Mouse (Mus musculus) urinary bladder, postnatal 25 days (tissue): ENCODE data around the gene Dpysl5.
A peak's percentile ranks its signal among the peaks of the same experiment; 100 is the strongest.

ENCODE experiments used
- DNase-seq: peaks from one replicate; pipeline ENCODE4 v3.0.0; 2022; ENCODE audit warnings: low spot score

The Dpysl5 gene

DNA sequence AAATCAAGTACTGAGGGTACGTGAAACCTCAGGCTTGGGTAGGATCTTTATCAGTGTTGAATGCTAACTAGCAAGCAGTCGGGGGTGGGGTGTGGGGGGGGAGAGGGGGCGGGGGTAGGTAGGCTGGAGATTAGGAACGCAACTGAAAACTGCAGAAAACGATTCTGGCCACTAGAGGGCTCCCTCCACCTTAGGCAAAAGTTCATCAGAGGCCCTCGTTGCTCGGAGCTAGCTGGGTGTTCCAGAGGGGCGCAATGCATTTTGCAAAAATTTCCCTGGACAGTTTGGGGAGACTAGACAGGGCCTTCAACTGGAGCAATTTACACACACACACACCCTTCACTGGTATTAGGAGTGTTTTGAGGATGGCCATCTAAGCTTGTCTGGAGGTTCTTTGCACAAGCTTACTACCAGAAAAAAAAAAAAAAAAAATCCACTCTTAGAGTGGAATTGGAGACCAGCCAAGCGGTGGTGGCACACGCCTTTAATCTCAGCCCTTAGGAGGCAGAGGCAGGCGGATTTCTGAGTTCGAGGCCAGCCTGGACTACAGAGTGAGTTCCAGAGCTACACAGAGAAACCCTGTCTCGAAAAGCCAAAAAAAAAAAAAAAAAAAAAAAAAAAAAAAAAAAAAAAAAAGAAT lies 1.5 kb upstream of the Dpysl5 start:
- DNase-seq = peak; percentile 60

DNA sequence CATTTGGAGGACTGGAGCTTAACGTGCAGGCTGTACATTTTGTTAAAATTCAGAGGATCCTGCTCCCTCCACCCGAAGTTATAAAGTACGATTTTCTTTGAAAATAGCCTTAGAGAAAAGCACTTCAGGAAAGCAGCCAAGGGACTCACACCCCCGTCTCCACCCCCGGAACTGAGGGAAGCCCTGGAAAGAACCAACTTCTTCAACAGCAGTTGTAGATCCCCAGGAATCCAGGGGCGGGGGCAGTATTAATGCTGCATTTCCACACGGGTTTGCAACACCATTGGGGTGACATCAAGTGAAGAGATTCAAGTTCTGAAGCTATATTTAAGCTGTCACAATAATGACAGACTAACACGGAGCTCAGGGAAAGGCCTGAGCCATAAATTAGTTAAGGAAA lies 878 bp upstream of the Dpysl5 start:
- no peak for DNase-seq

DNA sequence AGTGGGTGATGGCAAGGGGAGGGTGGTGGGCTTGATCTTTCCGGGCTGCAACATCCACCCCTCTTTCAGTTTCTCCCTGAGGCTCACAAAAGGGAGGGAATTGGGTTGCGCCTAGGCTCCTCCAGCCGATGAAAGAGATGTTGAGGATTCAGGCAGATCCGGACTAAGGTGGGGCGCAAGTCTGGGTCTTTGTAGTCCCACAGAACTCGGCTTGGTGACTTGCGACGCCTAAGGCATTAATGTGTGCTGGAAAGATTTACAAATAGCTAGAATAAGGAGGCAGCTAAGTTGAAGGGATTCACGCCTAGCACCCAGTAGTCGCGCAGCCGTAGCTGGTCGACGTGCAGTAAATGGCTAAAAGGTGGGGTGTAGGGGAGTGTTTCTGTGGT lies 632 bp downstream of the Dpysl5 start:
- DNase-seq = no peak

DNA sequence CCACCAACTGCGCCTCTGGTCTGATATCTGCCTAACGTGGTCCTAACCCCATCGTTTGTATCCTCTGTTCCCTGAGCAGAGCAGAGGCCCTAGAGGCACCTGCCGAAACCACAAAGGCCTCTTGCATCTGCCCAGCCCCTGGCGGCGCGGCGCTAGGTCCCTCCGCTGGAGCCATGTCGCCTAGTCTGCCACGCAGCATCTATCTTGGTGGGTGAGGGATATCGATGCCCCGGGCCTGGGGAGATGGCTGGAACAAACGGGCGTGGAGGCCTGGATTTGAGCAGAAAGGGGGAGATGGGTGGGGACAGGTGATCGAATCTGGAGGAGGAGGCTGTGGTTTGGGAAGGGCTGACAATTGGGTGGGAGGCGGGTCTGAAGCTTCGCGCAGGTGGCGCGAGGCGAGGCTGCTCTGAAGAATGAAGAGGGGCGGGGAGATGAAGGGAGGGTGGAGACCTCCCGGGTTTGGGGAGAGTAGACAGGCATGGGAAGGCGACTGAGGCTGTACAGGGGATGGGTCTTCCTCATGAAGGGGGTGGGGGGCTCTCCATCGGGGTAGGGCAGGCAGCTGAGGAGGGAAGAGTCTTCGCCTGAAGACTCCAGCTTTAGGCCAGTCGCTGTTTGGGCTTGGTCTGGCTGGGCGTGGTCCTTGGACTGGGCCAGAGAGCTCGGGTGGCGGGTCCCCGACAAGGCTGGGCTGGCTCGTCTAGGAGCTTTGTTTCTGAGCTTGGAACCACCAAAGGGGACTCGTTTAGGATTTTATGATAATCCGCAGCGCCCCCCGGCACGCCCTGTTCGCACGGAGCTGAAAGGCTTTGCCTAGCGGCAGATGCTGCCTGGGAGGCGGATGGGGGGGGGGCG lies 1.3 kb downstream of the Dpysl5 start:
- no peak for DNase-seq

DNA sequence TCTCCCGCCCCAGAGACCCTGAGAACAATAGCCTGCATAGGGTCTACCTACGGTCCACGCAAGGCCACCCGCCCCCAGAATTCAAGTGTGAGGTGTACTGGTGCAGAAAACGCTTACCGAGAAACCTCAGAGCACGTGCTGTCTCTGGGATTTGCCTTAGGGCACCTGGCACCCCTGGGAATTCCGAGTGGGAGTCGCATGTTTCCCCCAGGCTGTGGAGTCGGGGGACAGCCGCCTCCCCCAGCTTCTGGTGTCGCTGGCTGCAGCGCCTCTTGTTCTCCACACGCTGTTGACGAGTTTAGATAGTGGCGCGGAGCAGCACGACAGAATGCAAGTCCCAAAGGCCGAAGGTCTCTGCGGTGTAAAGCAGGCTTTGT lies 1.9 kb downstream of the Dpysl5 start:
- DNase-seq = no peak

DNA sequence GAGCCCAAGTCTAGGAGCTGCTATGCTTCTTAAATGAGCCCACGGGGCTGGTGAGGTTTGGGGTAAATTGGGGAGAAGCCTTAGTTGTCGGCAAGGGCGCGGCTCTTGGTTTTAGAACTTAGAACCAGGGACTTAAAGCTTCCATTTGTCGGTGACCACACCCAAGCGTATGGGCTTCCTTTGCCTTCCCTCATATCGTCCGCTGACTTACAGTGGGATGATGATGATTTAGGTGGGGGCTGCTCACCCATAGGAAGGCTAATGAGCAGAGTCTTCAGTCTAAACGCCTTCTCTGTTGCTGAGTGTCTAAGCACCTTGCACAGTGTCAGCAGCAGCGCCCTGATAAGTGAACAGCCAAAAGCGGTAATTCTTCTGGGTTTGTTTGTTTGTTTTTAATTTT lies 2.3 kb downstream of the Dpysl5 start:
- DNase-seq = no peak

DNA sequence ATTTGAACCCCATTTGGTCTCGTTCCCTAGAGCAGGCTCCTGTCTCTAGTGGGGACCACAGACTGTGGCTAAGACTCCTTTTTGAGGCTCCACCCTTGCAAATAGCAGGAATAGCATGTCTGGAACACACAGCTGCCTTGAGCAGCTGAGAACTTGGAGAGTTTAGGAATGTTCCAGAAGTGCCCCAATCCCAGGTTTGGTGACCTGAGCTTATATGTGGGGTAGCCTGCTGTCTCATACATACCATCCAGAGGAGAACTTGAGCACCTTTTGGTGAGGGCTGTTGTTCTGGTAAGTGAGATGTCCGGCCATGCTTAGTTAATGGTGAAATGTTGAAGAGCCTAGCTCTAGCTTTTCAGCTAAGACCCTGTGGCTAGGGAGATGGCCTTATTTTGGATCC lies 4.9 kb downstream of the Dpysl5 start:
- DNase-seq = no peak

DNA sequence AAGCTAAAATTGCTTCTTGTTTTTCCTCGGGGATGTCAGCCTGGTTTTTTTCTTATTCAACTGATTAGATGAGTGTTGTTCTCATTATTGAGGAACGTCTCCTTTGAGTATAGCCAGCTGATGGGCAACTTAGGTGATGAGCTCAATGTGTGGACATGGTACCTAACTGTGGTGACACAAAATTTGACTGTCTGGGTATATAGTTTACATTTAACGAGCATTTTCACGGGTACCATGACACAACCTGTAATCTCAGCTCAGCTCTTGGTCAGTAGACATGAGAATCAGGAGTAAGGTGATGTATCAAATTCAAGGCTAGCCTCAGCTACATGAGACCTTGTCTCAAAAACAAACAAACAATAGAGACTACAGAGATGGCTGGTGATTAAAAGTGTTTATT lies 6.1 kb downstream of the Dpysl5 start:
- no peak for DNase-seq

DNA sequence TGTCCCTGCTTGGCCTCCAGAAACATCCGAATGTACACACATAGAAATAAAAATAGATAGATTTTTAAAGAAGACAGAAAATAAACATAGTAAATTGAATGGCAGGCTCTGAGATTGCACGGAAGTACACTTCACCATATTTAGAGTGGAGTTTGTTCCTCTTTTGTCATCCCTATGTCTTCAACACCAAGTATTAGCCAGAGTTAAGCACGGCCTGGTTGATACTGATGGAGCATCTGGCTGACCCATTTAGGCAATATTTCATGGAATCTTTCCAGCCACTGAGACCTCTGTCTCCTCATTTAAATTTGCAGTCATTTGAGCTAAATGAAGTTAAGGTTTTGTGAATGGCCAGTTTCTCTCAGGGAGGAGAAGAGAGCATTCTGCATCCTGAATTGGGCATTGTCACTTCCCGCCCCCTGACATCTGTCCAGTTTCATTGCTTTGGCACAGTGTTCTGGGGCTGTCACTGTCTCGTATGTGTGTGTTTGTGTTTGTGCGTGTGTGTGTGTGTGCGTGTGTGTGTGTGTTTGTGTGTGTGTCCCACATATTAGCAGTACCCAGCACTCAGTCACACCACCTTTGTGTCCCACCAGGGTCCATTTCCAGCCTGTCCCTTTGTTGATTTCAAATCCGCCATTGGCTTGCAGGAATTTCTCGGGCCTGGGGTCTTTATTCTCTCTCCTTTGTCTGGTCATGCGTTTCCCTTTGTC lies 6.8 kb downstream of the Dpysl5 start:
- DNase-seq = no peak

DNA sequence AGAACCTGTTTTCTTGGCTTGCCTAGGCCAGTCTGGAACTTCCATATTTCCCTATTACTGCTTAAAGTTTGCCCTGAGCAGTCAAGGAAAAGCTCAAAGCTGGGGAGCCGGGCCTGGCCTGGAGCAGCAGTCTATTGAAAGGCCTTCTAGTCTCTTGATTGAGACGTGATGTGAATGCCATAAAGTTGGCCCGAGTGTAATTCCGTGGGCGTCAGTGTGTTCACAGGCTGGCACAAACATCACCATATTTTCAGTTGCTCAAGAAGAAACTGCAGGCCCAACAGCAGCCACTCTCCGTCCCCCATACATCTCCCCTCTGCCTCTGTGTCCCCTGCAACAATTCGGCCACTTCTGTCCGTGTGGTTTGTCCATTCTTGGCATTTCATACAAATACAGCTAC lies 10.6 kb downstream of the Dpysl5 start:
- no peak for DNase-seq

DNA sequence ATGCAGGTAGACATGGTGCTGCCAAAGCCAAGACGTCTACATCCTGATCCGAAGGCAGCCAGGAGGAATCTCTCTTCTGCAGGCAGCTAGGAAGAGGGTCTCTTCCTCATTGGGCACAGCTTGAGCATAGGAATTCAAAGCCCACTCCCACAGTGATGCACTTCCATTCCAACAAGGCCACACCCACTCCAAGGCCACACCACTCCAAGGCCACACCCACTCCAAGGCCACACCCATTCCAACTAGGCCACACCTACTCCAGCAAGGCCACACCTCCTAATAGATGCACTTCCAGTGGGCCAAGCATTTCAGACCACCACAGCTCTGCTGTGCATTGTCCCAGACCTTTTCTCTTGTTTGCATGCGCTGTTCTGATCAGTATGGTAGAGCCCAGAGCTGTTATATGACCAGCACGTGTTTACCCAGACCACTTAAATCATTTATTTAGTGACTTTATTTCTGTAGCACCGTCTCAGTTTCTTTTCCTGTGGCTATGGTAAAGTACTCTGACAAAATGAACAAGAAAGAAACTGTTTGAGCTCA lies 14.9 kb downstream of the Dpysl5 start:
- DNase-seq = no peak

DNA sequence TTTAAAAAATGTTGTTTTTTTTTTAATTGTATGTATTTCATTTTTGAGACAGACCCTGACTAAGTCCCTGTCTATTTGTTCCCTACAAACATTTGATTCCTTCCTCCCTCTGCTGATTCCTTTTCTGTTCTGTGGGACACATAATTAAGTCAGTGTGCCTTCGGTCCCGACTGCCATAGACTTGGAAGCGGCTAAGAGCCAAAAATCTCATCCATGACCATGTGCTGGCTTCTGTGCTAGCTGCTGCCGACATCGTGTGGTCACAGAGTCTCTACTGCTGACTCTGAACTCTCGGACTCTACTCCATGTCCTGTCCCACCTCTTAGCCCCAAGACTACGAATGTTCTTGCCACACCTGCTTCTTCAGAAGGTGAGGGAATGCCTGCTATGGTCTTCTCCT lies 21.1 kb downstream of the Dpysl5 start:
- no peak for DNase-seq

DNA sequence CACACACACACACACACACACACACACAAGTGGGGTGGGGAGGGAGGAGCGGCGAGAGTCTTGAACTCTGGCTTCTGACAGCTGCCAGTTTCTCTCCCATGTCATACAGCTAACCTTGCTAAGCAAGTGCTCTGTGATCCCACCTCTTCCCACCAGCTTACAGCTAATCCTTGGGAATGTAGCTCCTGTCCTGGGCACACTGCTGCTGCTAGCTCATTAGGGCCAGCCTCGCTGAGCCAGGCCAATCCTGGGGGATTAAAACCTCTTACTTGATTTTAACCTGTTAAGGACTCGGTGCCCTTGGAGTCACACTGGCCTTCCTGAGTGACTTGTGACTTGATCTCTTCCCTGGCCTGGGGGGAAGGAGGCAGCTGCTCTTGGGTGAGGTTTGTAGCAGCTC lies 23.3 kb downstream of the Dpysl5 start:
- DNase-seq = no peak

DNA sequence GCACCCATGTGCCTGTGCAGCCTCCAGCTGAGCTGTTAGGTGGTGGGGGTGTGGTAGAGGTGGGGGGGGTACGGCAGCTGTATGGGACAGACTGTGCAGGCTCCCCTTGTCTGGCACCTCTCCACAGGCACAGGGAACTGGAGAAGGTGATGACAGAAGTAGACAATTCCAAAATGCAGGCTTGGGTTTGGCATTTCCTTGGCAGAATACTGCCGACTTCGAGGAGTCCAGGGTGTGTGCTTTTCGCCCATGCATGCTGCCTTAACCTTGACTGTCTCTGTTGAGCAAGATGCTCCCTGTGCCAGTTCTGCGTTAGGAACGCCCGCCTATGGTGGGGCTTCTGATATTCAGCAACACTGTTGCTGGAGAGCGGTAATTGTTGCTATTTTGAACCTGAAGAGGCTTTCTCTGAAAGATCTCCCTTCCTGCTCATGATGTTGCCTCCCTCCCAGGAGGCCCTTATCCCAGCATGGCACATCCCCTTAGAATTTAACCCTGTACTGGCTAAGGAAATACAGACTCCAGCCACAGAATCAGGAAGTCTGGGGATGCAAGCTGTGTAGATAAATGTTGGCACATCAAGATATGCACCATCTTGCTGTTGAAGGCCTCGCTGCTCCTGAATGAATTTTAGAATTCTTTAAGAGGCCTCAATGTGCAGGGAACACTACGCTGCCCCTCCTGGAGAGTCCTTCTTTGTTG lies 26.9 kb downstream of the Dpysl5 start:
- no peak for DNase-seq

DNA sequence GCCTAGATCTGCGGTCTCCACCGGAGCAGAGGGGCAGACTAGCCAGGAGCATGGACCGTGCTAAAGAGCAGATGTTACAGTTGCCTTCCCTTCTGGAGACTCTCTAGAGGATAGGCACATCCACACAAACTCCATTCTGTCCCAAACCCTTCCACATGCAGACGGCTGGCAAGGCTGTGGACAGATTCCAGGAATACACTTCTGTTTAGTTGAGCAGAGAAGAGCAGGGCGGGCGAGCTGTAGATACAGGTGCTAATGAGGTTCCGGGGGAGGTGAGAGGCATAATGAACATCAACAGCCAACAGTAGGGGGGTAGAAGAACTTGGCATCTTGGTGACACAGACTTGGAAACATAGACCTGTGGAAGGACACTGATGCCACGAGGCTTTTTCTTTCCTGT lies 28.2 kb downstream of the Dpysl5 start:
- no peak for DNase-seq

DNA sequence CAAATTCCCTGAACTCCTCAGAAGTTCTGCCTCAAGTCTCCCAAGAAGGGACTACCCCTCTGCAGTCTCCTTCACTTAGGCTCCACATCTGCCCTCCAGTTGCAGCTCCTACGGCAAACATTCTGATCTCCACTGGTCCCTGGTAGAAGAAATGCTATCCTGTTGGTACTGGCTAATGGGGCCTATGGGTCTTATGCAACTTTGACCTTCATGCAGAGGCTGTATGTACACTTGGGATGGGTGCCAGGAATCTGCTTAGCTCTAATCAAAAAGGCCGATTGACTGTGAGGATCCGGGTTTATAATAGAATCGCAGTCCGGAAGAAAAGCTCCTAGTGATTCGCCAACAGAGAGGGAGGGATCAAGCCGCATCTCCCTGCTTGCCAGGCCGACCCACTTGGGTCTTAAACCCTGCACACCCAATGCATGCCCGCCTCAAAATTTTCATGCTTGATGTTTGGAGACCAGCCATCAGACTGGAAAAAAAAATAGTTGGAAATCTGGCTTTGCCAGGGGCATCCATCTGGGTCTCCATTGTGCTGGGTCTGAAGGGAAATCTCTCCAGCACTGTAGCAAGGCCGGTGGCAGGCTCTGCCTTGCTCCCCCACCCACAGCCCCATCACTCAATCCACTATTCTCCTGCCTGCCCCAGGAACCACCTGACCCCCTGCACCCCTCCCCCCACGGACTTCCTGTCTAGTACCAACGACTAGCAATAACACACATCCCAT lies 38.4 kb downstream of the Dpysl5 start:
- no peak for DNase-seq

DNA sequence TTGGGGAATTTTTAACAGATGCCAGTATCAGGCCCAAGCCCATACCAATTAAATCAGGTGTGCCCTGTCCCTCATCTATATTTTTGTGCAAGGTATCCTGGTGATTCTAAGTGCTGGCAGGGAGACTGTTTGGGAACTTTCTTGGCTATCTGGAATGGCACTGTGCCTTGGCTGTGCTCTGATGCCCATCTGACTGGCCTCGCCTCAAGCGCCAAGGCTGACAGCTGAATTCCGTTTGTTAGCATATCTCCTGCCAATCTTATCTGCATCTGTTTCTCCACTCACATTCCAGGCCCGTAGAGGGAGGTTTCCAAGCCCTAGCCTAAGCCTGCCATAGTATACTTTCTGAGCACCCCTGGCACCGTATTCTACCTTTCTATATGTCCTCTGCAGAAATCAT lies 39.7 kb downstream of the Dpysl5 start:
- no peak for DNase-seq

DNA sequence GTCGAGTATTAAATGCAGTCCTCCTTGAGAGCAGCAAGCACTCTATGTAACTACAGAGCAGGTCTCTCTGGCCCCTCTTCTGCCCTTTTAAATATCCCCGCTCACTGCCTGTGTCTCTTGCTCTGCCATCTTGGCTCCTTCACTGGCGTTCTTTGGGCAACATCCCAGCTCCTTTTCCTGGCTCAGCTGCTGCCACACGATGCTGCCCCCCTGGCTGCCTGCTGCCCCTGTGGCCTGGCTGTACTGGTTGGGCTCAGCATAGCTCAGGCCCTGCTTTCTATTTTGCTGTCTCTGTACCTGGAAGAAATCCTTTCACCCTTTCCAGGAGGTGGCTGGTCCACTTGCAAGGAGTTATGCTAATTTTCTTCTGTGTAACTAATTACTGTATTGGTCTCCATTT lies 41.8 kb downstream of the Dpysl5 start:
- no peak for DNase-seq

DNA sequence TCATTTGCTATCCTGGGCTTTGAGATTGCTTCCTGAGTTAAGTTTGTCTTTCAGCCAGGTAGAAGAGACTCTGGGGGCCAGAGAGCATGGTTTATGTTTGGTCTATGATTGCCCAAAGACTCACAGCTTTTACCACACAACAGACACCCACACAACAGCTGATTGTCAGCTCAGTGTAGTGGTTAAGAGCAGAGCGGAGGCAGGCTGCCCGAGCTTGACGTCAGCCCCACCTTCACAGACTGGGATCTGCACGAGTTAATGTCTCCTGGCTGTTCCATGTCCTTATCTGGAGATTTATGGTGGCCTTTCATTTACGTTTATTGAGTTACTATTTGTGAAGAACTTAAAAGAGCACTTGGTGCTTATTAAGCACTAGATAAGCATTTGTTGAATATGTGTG lies 43.9 kb downstream of the Dpysl5 start:
- no peak for DNase-seq

DNA sequence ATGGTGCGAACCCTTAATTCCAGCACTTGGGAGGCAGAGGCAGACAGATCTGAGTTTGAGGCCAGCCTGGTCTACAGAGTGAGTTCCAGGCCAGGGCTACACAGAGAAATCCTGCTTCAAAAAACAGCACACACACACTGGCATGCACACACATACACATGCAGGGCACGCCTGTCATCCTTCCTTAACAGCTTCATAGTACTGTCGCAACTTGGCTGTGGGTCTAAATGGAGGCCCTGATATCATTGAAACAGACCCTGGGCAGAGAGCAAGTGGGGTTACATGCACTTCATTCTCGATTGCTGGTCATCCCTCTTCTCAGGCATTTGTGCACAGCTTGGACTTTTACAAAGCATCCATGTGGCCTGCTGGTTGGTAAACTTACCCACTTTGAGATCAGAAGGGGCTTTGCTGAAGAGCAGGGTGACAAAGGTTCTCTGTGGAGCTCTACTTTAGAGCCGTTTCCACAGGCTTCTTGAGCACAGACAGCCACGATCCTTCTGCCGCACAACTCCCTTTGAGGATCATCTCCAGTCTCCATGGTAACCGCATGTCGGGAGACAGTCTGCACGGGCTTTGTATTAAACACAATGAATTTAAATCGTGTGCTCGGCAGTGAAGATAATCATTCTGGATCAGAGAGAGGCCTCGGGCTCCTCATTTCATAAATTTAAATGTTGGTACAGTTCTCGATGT lies 51.6 kb downstream of the Dpysl5 start:
- DNase-seq = no peak

DNA sequence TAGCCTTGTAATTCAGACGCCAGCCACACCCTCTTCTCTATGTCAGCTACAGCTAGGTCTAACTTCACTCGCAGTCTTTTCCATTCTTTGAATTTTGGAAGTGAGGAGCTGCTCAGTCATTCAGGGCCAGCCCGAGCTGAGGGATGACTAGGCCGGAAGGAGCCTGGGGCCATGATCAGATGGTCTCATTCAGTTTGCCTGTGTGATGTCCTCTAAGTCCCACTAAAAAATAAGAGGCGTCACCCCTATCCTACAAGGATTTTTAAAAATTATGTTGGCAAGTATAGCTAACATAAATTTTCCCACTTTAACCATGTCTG lies 52.1 kb downstream of the Dpysl5 start:
- DNase-seq = no peak
